Mouse (Mus musculus): ENCODE measurements around the gene Tcf7l2.

GRCm38 (mm10) chr19:55754303-55754702 lies 12.7 kb downstream of the Tcf7l2 start:
- TF ChIP-seq GATA1 (IDR thresholded peaks at IDR 0.05; ENCODE audit: low read length) = no peak
- no peak for TF ChIP-seq TAL1 (IDR thresholded peaks at IDR 0.05; ENCODE audit: low read length)
